Mouse (Mus musculus) intestine, postnatal 0 days (tissue): ENCODE data around the gene Rubcn. TPM values are rescaled to one million over a fixed set of nuclear protein-coding genes. Genes with fewer than 3 reads are reported as not detected.

Experiments used
- ATAC-seq: fragments of 200-750 bp; cut with Nextera tagmentation; 2 replicates; pipeline ENCODE4 v1.8.0; 2017; ENCODE audit warnings: mild to moderate bottlenecking, moderate TSS enrichment, moderate library complexity
- H3K27ac ChIP-seq: fragments of 300-500 bp; sonication (generic); 2 replicates; pipeline ENCODE4 v1.5.1; 2014; ENCODE audit warnings: mild to moderate bottlenecking, low read depth, low read length, moderate library complexity
- H3K27me3 ChIP-seq: fragments of 300-500 bp; sonication (generic); replicated peaks from 2 replicates; pipeline ENCODE4 v1.6.1; 2014; ENCODE audit warnings: low read length, mixed read lengths; ENCODE audit not compliant: control insufficient read depth, insufficient read depth
- H3K36me3 ChIP-seq: fragments of 300-500 bp; sonication (generic); 2 replicates; pipeline ENCODE4 v1.6.1; 2014; ENCODE audit warnings: mild to moderate bottlenecking, moderate library complexity; ENCODE audit not compliant: control insufficient read depth, insufficient read depth
- H3K4me1 ChIP-seq: fragments of 300-500 bp; sonication (generic); replicated peaks from 2 replicates; pipeline ENCODE4 v1.6.1; 2014; ENCODE audit warnings: antibody characterized with exemption, low read length, mixed read lengths; ENCODE audit not compliant: control insufficient read depth, insufficient read depth
- H3K4me2 ChIP-seq: fragments of 300-500 bp; sonication (generic); replicated peaks from 2 replicates; pipeline ENCODE4 v1.6.1; 2014; ENCODE audit warnings: low read depth, mild to moderate bottlenecking, moderate library complexity
- H3K4me3 ChIP-seq: fragments of 300-500 bp; sonication (generic); 2 replicates; pipeline ENCODE4 v1.5.1; 2014; ENCODE audit warnings: low read depth, low read length
- H3K9ac ChIP-seq: fragments of 300-500 bp; sonication (generic); 2 replicates; pipeline ENCODE4 v1.6.1; 2014; ENCODE audit warnings: mild to moderate bottlenecking, low read depth, low read length
- H3K9me3 ChIP-seq: fragments of 300-500 bp; sonication (generic); 2 replicates; pipeline ENCODE4 v1.6.1; 2016; ENCODE audit warnings: mixed run types; ENCODE audit not compliant: control insufficient read depth
- CTCF ChIP-seq: sonication (generic); IDR thresholded peaks from 2 replicates; pipeline ENCODE4 v1.5.1; 2016; ENCODE audit warnings: low read depth, mild to moderate bottlenecking, control low read depth, antibody characterized with exemption, moderate library complexity
- WGBS: fragments of 180-500 bp; shearing (Covaris S2); extraction: QIAGEN DNeasy Blood & Tissue Kit; methylation state at CpG from one replicate; pipeline ENCODE4 v1.1.7; 2014; 5-methylcytosine and 5-hydroxymethylcytosine counted together
- polyA plus RNA-seq: library from polyadenylated mRNA; unstranded; fragments of >200 nt; fragmentation: Nextera tagmentation; extraction: Ambion mirVana; gene quantifications from 2 replicates; pipeline ENCODE4 v1.2.1, GENCODE M21; 2015

Gene Rubcn
- polyA plus RNA-seq, 1 experiment from 2014 or later = 8.6 TPM

GRCm38 (mm10) chr16:32889881-32890280 is 12.3 kb upstream of the Rubcn start:
- Histone ChIP-seq H3K9me3 (no peaks in the 10 kb centered on the region), H3K4me3 (no peak overlapping the region), H3K4me1 (no peaks in the 10 kb centered on the region), H3K27ac (no peak overlapping the region), H3K36me3 (peaks cover 25% of the 10 kb centered on the region; the same call in 1 of the 2 replicates), H3K27me3 (no peaks in the 10 kb centered on the region), H3K9ac (no peak overlapping the region), H3K4me2 (no peak overlapping the region)
- TF ChIP-seq CTCF = peak; percentile 28; the same call in 1 of the 2 replicates
- 31% methylated on average over 2 of the region's 2 CpGs for WGBS
- 0 out of 2 replicates have a peak, but pooled peaks have one; percentile 31 for ATAC-seq

DNA sequence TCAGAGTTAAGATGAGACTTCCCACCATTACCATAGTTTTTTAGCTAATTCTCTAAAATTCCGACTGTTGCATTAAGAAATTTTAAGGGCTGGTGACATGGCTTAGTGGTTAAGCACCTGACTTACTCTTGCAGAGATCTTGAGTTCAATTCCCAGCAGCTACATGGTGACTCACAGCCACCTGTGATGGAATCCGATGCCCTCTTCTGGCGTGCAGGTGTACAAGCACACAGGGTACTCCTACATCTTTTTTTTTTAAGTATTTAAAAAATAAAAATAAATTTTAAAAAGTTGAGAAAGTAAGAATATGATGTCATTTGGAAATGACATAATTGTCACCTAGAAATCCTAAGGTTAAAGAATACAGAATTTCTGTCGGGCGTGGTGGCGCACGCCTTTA is 10.4 kb upstream of the Rubcn start:
- H3K27ac ChIP-seq = no peak overlapping the region
- no peak overlapping the region for H3K4me3 ChIP-seq
- H3K9ac ChIP-seq = no peak overlapping the region
- no peaks in the 10 kb centered on the region for H3K4me1 ChIP-seq
- H3K27me3 ChIP-seq = no peaks in the 10 kb centered on the region
- peak; percentile 54 for TF ChIP-seq CTCF
- no peak for ATAC-seq
- H3K4me2 ChIP-seq = no peak overlapping the region
- 93% methylated on average over 7 of the region's 7 CpGs for WGBS
- H3K36me3 ChIP-seq = peaks cover 21% of the 10 kb centered on the region; the same call in 1 of the 2 replicates
- H3K9me3 ChIP-seq = no peaks in the 10 kb centered on the region

DNA sequence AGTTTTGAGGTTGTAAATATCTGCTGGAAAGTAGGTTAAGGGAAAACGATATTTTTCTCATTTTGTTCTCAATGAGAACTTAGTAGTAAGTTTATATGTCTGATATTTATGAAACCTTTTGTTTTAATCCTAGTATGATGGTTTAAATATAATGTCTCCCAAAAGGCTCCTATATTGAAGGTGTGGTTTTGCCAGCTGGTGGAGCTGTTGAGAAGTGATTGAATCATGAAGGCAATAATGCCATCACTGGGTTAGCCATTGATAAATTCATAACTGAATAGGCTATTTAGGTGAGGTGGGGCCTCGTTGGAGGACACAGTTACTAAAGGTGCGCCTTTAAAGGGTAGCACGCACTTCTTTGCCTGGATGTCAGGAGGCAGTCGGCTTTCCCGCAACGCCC is 4.0 kb upstream of the Rubcn start:
- Histone ChIP-seq H3K27ac (no peak overlapping the region), H3K9ac (no peak overlapping the region), H3K27me3 (no peaks in the 10 kb centered on the region), H3K4me3 (no peak overlapping the region), H3K4me1 (0 out of 2 replicates have a peak, but pooled peaks cover 6% of the 10 kb centered on the region), H3K9me3 (no peaks in the 10 kb centered on the region), H3K4me2 (no peak overlapping the region), H3K36me3 (peaks cover 5% of the 10 kb centered on the region; the same call in 1 of the 2 replicates)
- 62% methylated on average over 7 of the region's 7 CpGs for WGBS
- no peak for ATAC-seq
- TF ChIP-seq CTCF = peak; percentile 58

DNA sequence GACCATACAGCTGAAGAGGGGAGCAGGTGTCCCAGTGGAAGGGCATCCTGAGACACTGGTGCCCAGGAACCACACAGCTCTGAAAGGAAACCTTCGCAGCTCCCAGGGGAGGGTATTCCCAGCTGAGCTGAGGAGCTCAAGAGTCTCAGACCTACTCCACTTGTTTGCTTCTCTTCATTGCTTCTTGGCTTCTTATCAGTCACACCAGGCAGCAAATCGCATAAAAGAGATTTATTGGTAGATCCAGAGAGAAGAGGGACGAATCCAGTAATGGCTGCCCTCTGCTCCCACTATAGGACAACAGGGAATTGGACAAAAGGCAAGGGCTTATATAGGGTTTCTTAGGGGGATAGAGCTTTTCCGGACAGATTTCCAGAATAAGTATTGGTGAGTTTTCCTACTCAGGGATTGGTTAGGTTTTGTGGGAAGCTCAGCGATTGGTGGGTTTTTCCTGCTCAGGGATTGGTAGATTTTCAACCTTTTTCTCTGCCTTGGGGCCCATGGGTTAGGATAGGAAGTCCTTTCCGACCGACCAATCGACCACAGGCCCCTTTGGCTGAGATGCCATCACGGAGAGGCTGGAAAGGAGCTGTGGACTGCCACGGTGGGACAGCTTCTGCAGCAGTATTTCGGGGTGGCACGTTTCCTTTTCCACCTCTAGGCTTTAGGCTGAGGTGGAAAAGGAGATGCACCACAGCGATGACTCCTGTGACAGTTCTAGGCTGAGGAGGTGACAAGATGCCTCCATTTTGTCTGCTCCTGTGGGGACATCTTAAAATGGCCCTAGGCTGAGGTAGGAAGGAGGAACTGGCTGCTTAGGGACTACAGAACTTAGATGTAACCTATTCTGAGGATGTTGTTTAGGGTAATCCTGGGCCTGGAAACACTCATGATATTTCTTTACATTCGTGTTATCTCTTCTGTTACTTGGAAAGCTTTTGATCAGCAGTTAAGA is 1.7 kb upstream of the Rubcn start:
- WGBS = 73% methylated on average over 14 of the region's 14 CpGs
- H3K27me3 ChIP-seq = no peaks in the 10 kb centered on the region
- peak overlapping the region; percentile 17; the same call in 1 of the 2 replicates for H3K9ac ChIP-seq
- TF ChIP-seq CTCF = no peak
- H3K4me2 ChIP-seq = peak overlapping the region; percentile 90
- peaks cover under 1% of the 10 kb centered on the region; the same call in 1 of the 2 replicates for H3K36me3 ChIP-seq
- H3K4me1 ChIP-seq = 0 out of 2 replicates have a peak, but pooled peaks cover 6% of the 10 kb centered on the region
- peak overlapping the region; percentile 90 for H3K4me3 ChIP-seq
- peak overlapping the region; percentile 21; the same call in 1 of the 2 replicates for H3K27ac ChIP-seq
- H3K9me3 ChIP-seq = no peaks in the 10 kb centered on the region
- no peak for ATAC-seq

GRCm38 (mm10) chr16:32878157-32878598 is 612 bp upstream of the Rubcn start:
- Histone ChIP-seq H3K27me3 (no peaks in the 10 kb centered on the region), H3K4me3 (peak overlapping the region; percentile 90), H3K9me3 (no peaks in the 10 kb centered on the region), H3K4me1 (0 out of 2 replicates have a peak, but pooled peaks cover 6% of the 10 kb centered on the region), H3K4me2 (peak overlapping the region; percentile 90), H3K9ac (peak overlapping the region; percentile 91), H3K27ac (peak overlapping the region; percentile 90), H3K36me3 (no peaks in the 10 kb centered on the region)
- 0 out of 2 replicates have a peak, but pooled peaks have one; percentile 5 for ATAC-seq
- no peak for TF ChIP-seq CTCF
- WGBS = under 1% methylated on average over 34 of the region's 34 CpGs

DNA sequence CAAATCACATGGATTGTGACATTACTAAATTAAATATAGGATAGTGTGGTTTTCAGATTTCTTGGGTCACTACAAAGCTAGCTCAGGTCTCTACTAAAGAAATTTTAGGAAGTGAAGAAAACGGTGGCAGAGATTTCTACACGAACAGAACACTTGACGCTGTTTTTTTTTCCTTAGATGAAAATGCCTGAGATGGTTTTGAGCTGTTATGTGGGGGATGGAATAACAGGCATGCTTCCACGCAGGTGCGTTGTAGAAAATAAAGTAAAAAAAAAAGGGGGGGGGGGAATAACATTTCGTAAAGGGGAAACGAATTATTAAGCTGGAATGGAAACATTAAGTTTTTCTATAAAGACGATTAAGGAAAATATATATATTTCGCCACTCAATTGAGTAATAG is 735 bp downstream of the Rubcn start:
- no peak for TF ChIP-seq CTCF
- 0 out of 2 replicates have a peak overlapping the region, but pooled peaks have one; percentile 90 for H3K27ac ChIP-seq
- peak overlapping the region; percentile 90 for H3K4me3 ChIP-seq
- 0 out of 2 replicates have a peak, but pooled peaks cover 6% of the 10 kb centered on the region for H3K4me1 ChIP-seq
- H3K9me3 ChIP-seq = no peaks in the 10 kb centered on the region
- 21% methylated on average over 9 of the region's 9 CpGs for WGBS
- no peaks in the 10 kb centered on the region for H3K36me3 ChIP-seq
- peak overlapping the region; percentile 90 for H3K4me2 ChIP-seq
- peak overlapping the region; percentile 91 for H3K9ac ChIP-seq
- no peak for ATAC-seq
- H3K27me3 ChIP-seq = no peaks in the 10 kb centered on the region
